ENCODE assay signal across 27 mouse cellular contexts in the genomic region with DNA sequence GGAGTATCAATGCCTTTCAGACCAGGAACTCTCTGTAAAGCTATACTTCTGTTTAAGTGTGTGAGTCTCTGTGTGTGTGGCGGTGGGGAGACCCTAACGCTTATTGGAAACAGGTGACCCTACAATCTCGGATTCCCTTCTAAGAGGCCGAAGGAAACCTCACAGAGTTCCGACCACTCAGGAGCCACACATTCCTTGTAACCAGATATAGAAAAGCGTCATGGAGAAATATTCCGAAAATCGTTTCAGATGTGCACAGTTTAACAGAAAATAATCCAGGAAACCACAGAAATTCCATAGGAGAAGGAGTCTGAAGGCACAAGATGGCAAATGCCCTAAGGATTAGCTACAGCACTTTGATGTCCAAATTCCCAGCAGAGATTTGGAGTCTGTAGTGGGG.
DNase-seq lines count a peak whose midpoint lies in the region; ATAC-seq and TF ChIP-seq lines count a peak whose summit lies in the region.
"Had no signal": no experiment of that assay in that cellular context is flagged by ENCODE, and none has a peak within 500 bp of the region (broad histone marks: within the 10 kb centered on the region; RNA-seq: fewer than 3 reads in every experiment).

No protein-coding gene starts in this region.

- WGBS in neural tube, embryonic 11.5 days, result 88% methylated on average over 8 of the region's 8 CpGs
- 96% methylated on average over 8 of the region's 8 CpGs for WGBS in neural tube, embryonic 15.5 days
- 27% methylated on average over 8 of the region's 8 CpGs for WGBS in embryonic facial prominence, embryonic 15.5 days
- 87% methylated on average over 8 of the region's 8 CpGs for WGBS in forebrain, embryonic 12.5 days
- 91% methylated on average over 8 of the region's 8 CpGs for WGBS in intestine, postnatal 0 days

- H3K27ac ChIP-seq in neural tube, embryonic 11.5 days (ENCODE audit: low read depth, low read length), result no peak overlapping the region
- H3K27ac ChIP-seq in neural tube, embryonic 15.5 days (replicated peaks), result no peak overlapping the region
- no peak overlapping the region for H3K27ac ChIP-seq in embryonic facial prominence, embryonic 15.5 days (replicated peaks)
- no peak overlapping the region for H3K27ac ChIP-seq in forebrain, embryonic 12.5 days
- no peak overlapping the region for H3K27ac ChIP-seq in intestine, postnatal 0 days (ENCODE audit: low read depth, low read length)
- H3K27ac ChIP-seq: forebrain, embryonic 15.5 days; heart, embryonic 13.5 days; liver, embryonic 12.5 days; midbrain, embryonic 12.5 days; neural tube, embryonic 13.5 days had no signal

- no peak overlapping the region for H3K9ac ChIP-seq in neural tube, embryonic 11.5 days (ENCODE audit: low read length)
- H3K9ac ChIP-seq in neural tube, embryonic 15.5 days (replicated peaks), result no peak overlapping the region
- H3K9ac ChIP-seq in embryonic facial prominence, embryonic 15.5 days, result no peak overlapping the region
- H3K9ac ChIP-seq in forebrain, embryonic 12.5 days, result no peak overlapping the region
- H3K9ac ChIP-seq in intestine, postnatal 0 days (ENCODE audit: low read depth, low read length), result no peak overlapping the region
- H3K9ac ChIP-seq: forebrain, embryonic 15.5 days; heart, embryonic 13.5 days; liver, embryonic 12.5 days; liver, postnatal 0 days; midbrain, embryonic 12.5 days; neural tube, embryonic 13.5 days had no signal

- no peak for ATAC-seq in neural tube, embryonic 11.5 days (ENCODE audit: insufficient read depth, low FRiP score, low TSS enrichment)
- no peak for ATAC-seq in neural tube, embryonic 15.5 days (ENCODE audit: low FRiP score)
- ATAC-seq in embryonic facial prominence, embryonic 15.5 days (ENCODE audit: insufficient number of reproducible peaks, low FRiP score, low TSS enrichment, low read depth), result no peak
- no peak for ATAC-seq in forebrain, embryonic 12.5 days (ENCODE audit: low FRiP score)
- ATAC-seq in intestine, postnatal 0 days, result no peak
- ATAC-seq: forebrain, embryonic 15.5 days; intestine, embryonic 16.5 days; liver, embryonic 12.5 days; liver, postnatal 0 days had no signal

- H3K4me3 ChIP-seq in neural tube, embryonic 11.5 days (ENCODE audit: low read depth, low read length), result no peak overlapping the region
- H3K4me3 ChIP-seq in neural tube, embryonic 15.5 days (replicated peaks), result no peak overlapping the region
- no peak overlapping the region for H3K4me3 ChIP-seq in embryonic facial prominence, embryonic 15.5 days (replicated peaks)
- no peak overlapping the region for H3K4me3 ChIP-seq in forebrain, embryonic 12.5 days (replicated peaks)
- H3K4me3 ChIP-seq in intestine, postnatal 0 days (ENCODE audit: low read depth, low read length), result no peak overlapping the region
- H3K4me3 ChIP-seq: forebrain, embryonic 15.5 days; heart, embryonic 13.5 days; liver, embryonic 12.5 days; midbrain, embryonic 12.5 days; myocyte; neural tube, embryonic 13.5 days had no signal

- H3K9me3 ChIP-seq in neural tube, embryonic 11.5 days (ENCODE audit: control insufficient read depth, low read length), result no peaks in the 10 kb centered on the region
- no peaks in the 10 kb centered on the region for H3K9me3 ChIP-seq in neural tube, embryonic 15.5 days (replicated peaks)
- H3K9me3 ChIP-seq in embryonic facial prominence, embryonic 15.5 days (replicated peaks), result no peaks in the 10 kb centered on the region
- H3K9me3 ChIP-seq in forebrain, embryonic 12.5 days, result no peaks in the 10 kb centered on the region
- H3K9me3 ChIP-seq in intestine, postnatal 0 days (ENCODE audit: control insufficient read depth), result no peaks in the 10 kb centered on the region
- H3K9me3 ChIP-seq: forebrain, embryonic 15.5 days; G1E; heart, embryonic 13.5 days; liver, embryonic 12.5 days; midbrain, embryonic 12.5 days; neural tube, embryonic 13.5 days had no signal

- H3K4me1 ChIP-seq in neural tube, embryonic 11.5 days (ENCODE audit: control insufficient read depth, insufficient read depth, low read length), result no peaks in the 10 kb centered on the region
- H3K4me1 ChIP-seq in neural tube, embryonic 15.5 days, result no peaks in the 10 kb centered on the region
- H3K4me1 ChIP-seq in embryonic facial prominence, embryonic 15.5 days, result no peaks in the 10 kb centered on the region
- no peaks in the 10 kb centered on the region for H3K4me1 ChIP-seq in forebrain, embryonic 12.5 days
- H3K4me1 ChIP-seq in intestine, postnatal 0 days (replicated peaks; ENCODE audit: control insufficient read depth, insufficient read depth, low read length), result no peaks in the 10 kb centered on the region
- H3K4me1 ChIP-seq: forebrain, embryonic 15.5 days; heart, embryonic 13.5 days; liver, embryonic 12.5 days; midbrain, embryonic 12.5 days; neural tube, embryonic 13.5 days had no signal

- peak; percentile 38 for DNase-seq in embryo, embryonic 10 days (ENCODE audit: low spot score)
- no peak for DNase-seq in embryo, embryonic 9.5 days (ENCODE audit: extremely low spot score)
- DNase-seq in neural tube, embryonic 11.5 days (ENCODE audit: low spot score), result peak; percentile 19
- DNase-seq in mesoderm, embryonic 11.5 days (ENCODE audit: low read depth, low spot score), result peak; percentile 44
- DNase-seq: adrenal gland, postnatal 10 days; cerebellum, adult 9-10 months; cerebellum, postnatal 36 days; heart, postnatal 10 days; kidney, adult 9 months; kidney, postnatal 10 days; left cerebral cortex, postnatal 4 days; liver, postnatal 0 days; lung, postnatal 36 days; right cerebral cortex, postnatal 14 days; spleen, adult 18-20 months had no signal

- no peaks in the 10 kb centered on the region for H3K27me3 ChIP-seq in neural tube, embryonic 11.5 days (ENCODE audit: control insufficient read depth, insufficient read depth, low read length)
- no peaks in the 10 kb centered on the region for H3K27me3 ChIP-seq in neural tube, embryonic 15.5 days (replicated peaks)
- no peaks in the 10 kb centered on the region for H3K27me3 ChIP-seq in embryonic facial prominence, embryonic 15.5 days
- H3K27me3 ChIP-seq in forebrain, embryonic 12.5 days, result no peaks in the 10 kb centered on the region
- H3K27me3 ChIP-seq in intestine, postnatal 0 days (replicated peaks; ENCODE audit: control insufficient read depth, insufficient read depth, low read length), result no peaks in the 10 kb centered on the region
- H3K27me3 ChIP-seq: forebrain, embryonic 15.5 days; heart, embryonic 13.5 days; liver, embryonic 12.5 days; midbrain, embryonic 12.5 days; neural tube, embryonic 13.5 days had no signal

- H3K36me3 ChIP-seq in neural tube, embryonic 11.5 days (ENCODE audit: control insufficient read depth, insufficient read depth, low read length), result no peaks in the 10 kb centered on the region
- H3K36me3 ChIP-seq in neural tube, embryonic 15.5 days, result no peaks in the 10 kb centered on the region
- H3K36me3 ChIP-seq in embryonic facial prominence, embryonic 15.5 days, result no peaks in the 10 kb centered on the region
- H3K36me3 ChIP-seq in forebrain, embryonic 12.5 days (replicated peaks), result no peaks in the 10 kb centered on the region
- no peaks in the 10 kb centered on the region for H3K36me3 ChIP-seq in intestine, postnatal 0 days (ENCODE audit: control insufficient read depth, insufficient read depth)
- H3K36me3 ChIP-seq: forebrain, embryonic 15.5 days; G1E; heart, embryonic 13.5 days; liver, embryonic 12.5 days; midbrain, embryonic 12.5 days; neural tube, embryonic 13.5 days had no signal

- no peak for TF ChIP-seq CTCF in intestine, postnatal 0 days (IDR thresholded peaks at IDR 0.05; ENCODE audit: low read depth)

- no peak overlapping the region for H3K4me2 ChIP-seq in neural tube, embryonic 11.5 days (ENCODE audit: low read depth)
- no peak overlapping the region for H3K4me2 ChIP-seq in neural tube, embryonic 15.5 days
- H3K4me2 ChIP-seq in embryonic facial prominence, embryonic 15.5 days (replicated peaks), result 0 out of 2 replicates have a peak overlapping the region, but pooled peaks have one; percentile 4
- no peak overlapping the region for H3K4me2 ChIP-seq in forebrain, embryonic 12.5 days
- H3K4me2 ChIP-seq in intestine, postnatal 0 days (replicated peaks; ENCODE audit: low read depth), result no peak overlapping the region
- H3K4me2 ChIP-seq: forebrain, embryonic 15.5 days; heart, embryonic 13.5 days; liver, embryonic 12.5 days; midbrain, embryonic 12.5 days; neural tube, embryonic 13.5 days had no signal
